Mouse (Mus musculus) monocyte, adult 2 months (primary cell): ENCODE measurements around the gene Hist1h2bb.

Experiments
- DNase-seq, 2 experiments: peaks; one replicate each; pipeline ENCODE4 v3.0.0; 2022; ENCODE audit warnings: low spot score in 2 of 2, low read depth in 1 of 2

Gene Hist1h2bb

GRCm38 (mm10) chr13:23725213-23725612 lies 21.3 kb upstream of the Hist1h2bb start:
- no peak for DNase-seq

- DNase-seq: no peak
Measured at GRCm38 (mm10) chr13:23728472-23729191, 17.9 kb upstream of the Hist1h2bb start.

GRCm38 (mm10) chr13:23729192-23729525 lies 17.4 kb upstream of the Hist1h2bb start:
- no peak for DNase-seq

- DNase-seq: no peak
Measured at GRCm38 (mm10) chr13:23729706-23730105, 16.8 kb upstream of the Hist1h2bb start.

GRCm38 (mm10) chr13:23730479-23730878 lies 16.1 kb upstream of the Hist1h2bb start:
- no peak for DNase-seq

GRCm38 (mm10) chr13:23732156-23732804 lies 14.3 kb upstream of the Hist1h2bb start:
- DNase-seq: no peak

GRCm38 (mm10) chr13:23737091-23737490 lies 9.4 kb upstream of the Hist1h2bb start:
- no peak for DNase-seq

- DNase-seq: no peak
Measured at GRCm38 (mm10) chr13:23738041-23738440, 8.5 kb upstream of the Hist1h2bb start.

GRCm38 (mm10) chr13:23738677-23739068 lies 7.9 kb upstream of the Hist1h2bb start, which contains the start of gene Hist1h1c:
Gene Hist1h1c, plus strand, starts transcription at chr13:23738808.
- peak; percentile 86 to 92 for DNase-seq

GRCm38 (mm10) chr13:23739069-23739921 lies 7.2 kb upstream of the Hist1h2bb start:
- peak; percentile 79 to 84 for DNase-seq

GRCm38 (mm10) chr13:23739922-23740252 lies 6.6 kb upstream of the Hist1h2bb start:
- no peak for DNase-seq

- no peak for DNase-seq
Measured at GRCm38 (mm10) chr13:23740256-23740840, 6.2 kb upstream of the Hist1h2bb start.

GRCm38 (mm10) chr13:23740910-23741309 lies 5.6 kb upstream of the Hist1h2bb start:
- DNase-seq: no peak

- DNase-seq: no peak
Measured at GRCm38 (mm10) chr13:23742007-23742406, 4.5 kb upstream of the Hist1h2bb start.

GRCm38 (mm10) chr13:23743215-23743614 lies 3.3 kb upstream of the Hist1h2bb start:
- no peak for DNase-seq

- no peak for DNase-seq
Measured at GRCm38 (mm10) chr13:23743963-23744362, 2.6 kb upstream of the Hist1h2bb start.

- DNase-seq: no peak
Measured at GRCm38 (mm10) chr13:23744421-23745380, 1.8 kb upstream of the Hist1h2bb start.

GRCm38 (mm10) chr13:23745381-23746161 lies 963 bp upstream of the Hist1h2bb start, which contains the start of gene Hist1h3c:
Gene Hist1h3c, minus strand, starts transcription at chr13:23745602.
- DNase-seq: peak in 1 of 2 experiments; percentile 48

GRCm38 (mm10) chr13:23747081-23747891 lies 752 bp downstream of the Hist1h2bb start:
- no peak for DNase-seq
